Mouse (Mus musculus) CH12.LX (cell line): ENCODE measurements around the gene Itpr1. TPM values are rescaled to one million over a fixed set of nuclear protein-coding genes. Genes with fewer than 3 reads are reported as not detected.

Experiments
- DNase-seq: peaks from one replicate; pipeline ENCODE4 v3.0.0-alpha.2; 2013; ENCODE audit errors: extremely low read depth
- H3K27ac ChIP-seq: 2 replicates; pipeline ENCODE4 v1.5.1; 2012; ENCODE audit warnings: low read depth, mild to moderate bottlenecking, control low read depth, moderate library complexity; ENCODE audit not compliant: insufficient read depth
- H3K27me3 ChIP-seq: replicated peaks from 2 replicates; pipeline ENCODE3; 2012; ENCODE audit warnings: inconsistent platforms
- H3K36me3 ChIP-seq, 2 experiments: replicated peaks in 1 of 2; 2 replicates each; pipeline versions ENCODE3 to v1.6.1; 2012; ENCODE audit warnings: inconsistent platforms in 1 of 2, low read length in 1 of 2, mild to moderate bottlenecking in 1 of 2, mixed read lengths in 1 of 2, moderate library complexity in 1 of 2; ENCODE audit not compliant: control insufficient read depth in 1 of 2, insufficient read depth in 1 of 2
- H3K4me1 ChIP-seq, 2 experiments: 2 replicates each; pipeline ENCODE4 v1.6.1; 2012; ENCODE audit warnings: inconsistent platforms in 1 of 2, moderate library complexity in 1 of 2; ENCODE audit not compliant: insufficient read depth in 2 of 2, control insufficient read depth in 1 of 2
- H3K4me2 ChIP-seq: 2 replicates; pipeline ENCODE4 v1.6.1; 2012; ENCODE audit warnings: low read depth, mild to moderate bottlenecking, control low read depth; ENCODE audit not compliant: poor library complexity, insufficient read depth, severe bottlenecking
- H3K4me3 ChIP-seq, 3 experiments: fragments of 150-350 bp in 1 of 3; sonication (generic) in 1 of 3; replicated peaks in 1 of 3; 2 replicates each; pipeline versions ENCODE3 to v1.5.1; 2011 to 2012; ENCODE audit warnings: low read depth in 2 of 3, low read length in 2 of 3, mild to moderate bottlenecking in 2 of 3, moderate library complexity in 2 of 3, control low read depth in 1 of 3, improper control_type of control experiment in 1 of 3, inconsistent platforms in 1 of 3, mixed read lengths in 1 of 3; ENCODE audit not compliant: poor library complexity in 1 of 3
- H3K79me2 ChIP-seq: replicated peaks from 2 replicates; pipeline ENCODE4 v1.6.1; 2012; ENCODE audit warnings: mild to moderate bottlenecking, moderate library complexity; ENCODE audit not compliant: control insufficient read depth, poor library complexity, insufficient read depth, severe bottlenecking; ENCODE audit errors: extremely low read depth
- H3K9ac ChIP-seq: 2 replicates; pipeline ENCODE4 v1.6.1; 2012; ENCODE audit warnings: low read depth, mild to moderate bottlenecking, control low read depth, moderate library complexity; ENCODE audit not compliant: insufficient read depth
- H3K9me3 ChIP-seq: replicated peaks from 2 replicates; pipeline ENCODE3; 2012; ENCODE audit warnings: low read length, inconsistent platforms, mixed read lengths
- CHD1 ChIP-seq: IDR thresholded peaks from 2 replicates; pipeline ENCODE4 v1.6.1; 2012; ENCODE audit warnings: low read depth, low read length, improper control_type of control experiment, inconsistent platforms
- CTCF ChIP-seq, 2 experiments: IDR thresholded peaks in 1 of 2; conservative IDR thresholded peaks in 1 of 2; 2 replicates each; pipeline ENCODE4 v1.5.1; 2011 to 2012; ENCODE audit warnings: low read depth in 2 of 2, low read length in 2 of 2, improper control_type of control experiment in 1 of 2, inconsistent platforms in 1 of 2, mild to moderate bottlenecking in 1 of 2, moderate library complexity in 1 of 2
- ELF1 ChIP-seq: IDR thresholded peaks from 2 replicates; pipeline ENCODE4 v1.6.1; 2014; ENCODE audit warnings: low read depth, mild to moderate bottlenecking, inconsistent platforms, low read length, improper control_type of control experiment
- MAZ ChIP-seq: IDR thresholded peaks from 2 replicates; pipeline ENCODE4 v1.6.1; 2012; ENCODE audit warnings: low read depth, mild to moderate bottlenecking, inconsistent platforms, low read length, improper control_type of control experiment, moderate library complexity
- RAD21 ChIP-seq: IDR thresholded peaks from 2 replicates; pipeline ENCODE4 v1.6.1; 2011; ENCODE audit warnings: low read depth, mild to moderate bottlenecking, low read length, improper control_type of control experiment, moderate library complexity
- SMC3 ChIP-seq: IDR thresholded peaks from 2 replicates; pipeline ENCODE4 v1.6.1; 2011; ENCODE audit warnings: low read depth, low read length, improper control_type of control experiment
- USF2 ChIP-seq: conservative IDR thresholded peaks from 2 replicates; pipeline ENCODE4 v1.6.1; 2011; ENCODE audit warnings: low read depth, low read length, improper control_type of control experiment
- ZNF384 ChIP-seq: IDR thresholded peaks from 2 replicates; pipeline ENCODE4 v1.6.1; 2012; ENCODE audit warnings: low read depth, low read length, improper control_type of control experiment, inconsistent platforms
- dilution Hi-C: fragments of 300-500 bp; cut with MboI; formaldehyde crosslinking; loops from 2 replicates; pipeline ENCODE4 v1.14.3; 2020; ENCODE audit warnings: low sequenced_read_pairs; ENCODE audit not compliant: extremely low pct_unique_long_range_greater_than_20kb, extremely low pct_ligation_motif_present
- in situ Hi-C: fragments of 300-500 bp; cut with MboI; formaldehyde crosslinking; loops from 3 replicates; pipeline ENCODE4 v1.14.3; 2019; ENCODE audit warnings: low sequenced_read_pairs, low pct_ligation_motif_present, low pct_unique_long_range_greater_than_20kb, mixed read lengths
- polyA plus RNA-seq: library from polyadenylated mRNA; unstranded; fragments of >175 nt; gene quantifications from 2 replicates; pipeline ENCODE4 v1.2.1, GENCODE M21; 2012; ENCODE audit warnings: low read depth; ENCODE audit not compliant: insufficient read length
- total RNA-seq, 2 experiments: library from RNA; depleted of rRNA; stranded (reverse); fragments of 300-350 nt in 1 of 2; fragments of >200 nt in 1 of 2; gene quantifications; 2 replicates each; pipeline ENCODE4 v1.2.3; 2012 to 2014

Itpr1 gene
- total and polyA plus RNA-seq, 3 experiments, result 42.8 to 73.1 (median 53.4) TPM

DNA sequence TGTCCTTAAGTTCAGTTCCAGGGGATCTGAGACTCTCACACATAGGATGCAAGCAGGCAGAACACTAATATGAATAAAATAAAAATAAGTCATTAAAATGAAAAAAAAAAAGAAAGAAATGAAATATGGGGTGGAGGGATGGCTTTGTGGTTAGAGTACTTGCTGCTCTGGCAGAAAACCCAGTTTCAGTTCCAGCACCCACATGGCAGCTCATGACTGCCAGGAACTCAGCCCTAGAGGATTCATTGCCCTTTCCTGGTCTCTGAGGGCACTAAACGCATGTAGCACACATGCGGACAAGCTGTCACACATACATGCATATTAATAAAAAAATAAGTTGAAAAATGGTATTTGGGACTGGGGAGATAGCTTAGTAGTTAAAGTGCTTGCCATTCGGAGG, 17.7 kb downstream of the Itpr1 start:
- Histone ChIP-seq H3K27ac (no peak overlapping the region), H3K4me2 (no peak overlapping the region), H3K9me3 (no peaks in the 10 kb centered on the region), H3K27me3 (no peaks in the 10 kb centered on the region), H3K79me2 (peaks cover 41% of the 10 kb centered on the region), H3K4me1 (peaks cover 16 to 83% of the 10 kb centered on the region in 2 experiments), H3K4me3 (no peak overlapping the region), H3K36me3 (peaks cover 5 to 60% of the 10 kb centered on the region in 2 experiments), H3K9ac (no peak overlapping the region)
- no peak for DNase-seq
- in situ Hi-C loops, result loop anchor here (10.0 kb wide), 1 partner anchor 114 kb away; no protein-coding TSS in a partner anchor
- dilution Hi-C loops, result no loop called here
- TF ChIP-seq ELF1 (no peak), USF2 (no peak), CHD1 (no peak)

DNA sequence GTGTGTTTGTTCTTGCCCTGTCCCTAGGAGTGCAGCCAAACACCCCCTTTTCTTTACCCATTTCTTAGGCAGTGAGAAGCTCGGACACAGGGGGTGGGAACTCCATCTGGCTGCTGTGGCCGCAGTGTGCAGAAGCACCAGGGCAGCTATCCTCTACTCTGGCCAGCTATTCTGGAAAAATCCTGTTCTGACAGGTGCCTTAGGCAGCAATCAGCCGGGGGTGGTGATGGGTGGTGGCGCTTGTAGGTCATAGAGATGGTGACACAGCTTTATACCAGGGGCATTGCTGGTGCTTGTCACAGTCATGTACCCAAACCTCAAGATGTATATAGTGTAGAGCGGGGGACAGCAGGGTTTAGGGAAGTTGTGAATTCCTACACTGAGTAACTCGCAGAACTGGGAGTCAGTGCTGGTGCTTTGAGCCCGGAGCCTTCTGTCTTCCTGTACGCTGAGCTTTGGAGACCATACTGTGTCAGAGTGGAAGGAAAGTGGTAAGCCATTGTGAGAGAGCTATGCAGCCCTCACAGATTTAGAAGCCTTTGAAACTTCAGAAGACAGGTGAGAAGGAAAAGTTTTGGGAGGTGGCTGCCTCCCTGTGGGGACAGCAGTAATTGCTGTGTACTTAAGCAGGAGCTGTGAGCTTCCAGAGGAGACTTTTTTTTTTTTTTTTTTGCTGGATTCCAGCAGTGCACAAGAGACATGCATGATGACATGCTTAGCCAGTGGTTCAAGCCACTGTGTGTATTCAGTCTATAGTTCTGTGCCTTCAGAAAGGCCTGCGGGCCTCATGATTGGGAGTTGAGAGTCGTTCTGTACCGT, 19.2 kb downstream of the Itpr1 start:
- DNase-seq, result no peak
- peaks cover 2 to 62% of the 10 kb centered on the region in 2 experiments for H3K36me3 ChIP-seq
- H3K27me3 ChIP-seq, result no peaks in the 10 kb centered on the region
- in situ Hi-C loops, result loop anchor here (10.0 kb wide), 1 partner anchor 113 kb away; no protein-coding TSS in a partner anchor
- H3K4me2 ChIP-seq, result no peak overlapping the region
- TF ChIP-seq ZNF384 (peak; percentile 68), RAD21 (peak; percentile 55), SMC3 (peak; percentile 65), MAZ (no peak), CTCF (conservative IDR thresholded peaks at IDR 0.05 in 1 of 2, IDR thresholded peaks at IDR 0.05 in 1 of 2; ENCODE audit: low read depth in 2 of 2, low read length in 2 of 2) (peak in 1 of 2 experiments; percentile 48; a peak in 2 of 4 replicates)
- H3K79me2 ChIP-seq, result peaks cover 33% of the 10 kb centered on the region
- H3K4me3 ChIP-seq, result no peak overlapping the region
- no peak overlapping the region for H3K9ac ChIP-seq
- no peak overlapping the region for H3K27ac ChIP-seq
- no peaks in the 10 kb centered on the region for H3K9me3 ChIP-seq
- dilution Hi-C loops, result no loop called here
- peaks cover 14 to 85% of the 10 kb centered on the region in 2 experiments for H3K4me1 ChIP-seq

DNA sequence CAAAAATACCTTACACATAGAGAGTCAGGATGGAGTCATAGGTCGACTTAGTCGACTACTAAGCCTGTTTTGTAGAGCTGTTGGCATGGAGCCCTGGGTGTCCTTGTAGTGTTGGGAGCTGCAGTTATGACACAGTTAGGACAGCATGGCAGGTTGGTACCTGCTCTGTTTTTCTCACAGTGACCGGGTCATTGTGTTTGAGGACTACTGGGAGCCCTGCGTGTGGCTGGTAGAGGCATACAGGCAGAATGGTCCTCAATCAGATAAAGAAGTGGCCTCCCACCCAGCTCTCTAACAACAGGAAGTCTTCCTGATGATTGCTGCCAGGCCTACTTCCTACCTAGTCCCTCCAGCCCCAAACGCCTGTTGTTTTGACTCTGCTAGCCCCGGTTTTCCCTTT, 20.2 kb downstream of the Itpr1 start:
- DNase-seq, result no peak
- dilution Hi-C loops, result no loop called here
- no peaks in the 10 kb centered on the region for H3K27me3 ChIP-seq
- no peak for TF ChIP-seq RAD21
- TF ChIP-seq, all 38 proteins: peak for 0
- Histone ChIP-seq H3K4me2 (no peak overlapping the region), H3K9me3 (no peaks in the 10 kb centered on the region), H3K4me1 (peaks cover 9 to 85% of the 10 kb centered on the region in 2 experiments), H3K79me2 (peaks cover 25% of the 10 kb centered on the region), H3K9ac (no peak overlapping the region), H3K4me3 (no peak overlapping the region), H3K27ac (no peak overlapping the region), H3K36me3 (peaks cover 10 to 70% of the 10 kb centered on the region in 2 experiments)
- in situ Hi-C loops, result loop anchor here (10.0 kb wide), 1 partner anchor 112 kb away; no protein-coding TSS in a partner anchor
